Mouse (Mus musculus) limb, embryonic 11.5 days (tissue): ENCODE measurements around the gene Cog6. TPM values are rescaled to one million over a fixed set of nuclear protein-coding genes. Genes with fewer than 3 reads are reported as not detected.

ENCODE experiments used
- polyA plus RNA-seq: library from polyadenylated mRNA; unstranded; fragments of >200 nt; fragmentation: Nextera tagmentation; extraction: Ambion mirVana; gene quantifications from 2 replicates; pipeline ENCODE4 v1.2.1, GENCODE M21; 2014

Cog6 gene
- polyA plus RNA-seq, 1 experiment from 2014 or later, result 46.7 TPM

Other genes starting within 250 kb of the Cog6 start
- 61.0 and 61.7 TPM in 2 replicates for gene Lhfp, start 24.3 kb upstream of the Cog6 start, polyA plus RNA-seq